Mouse (Mus musculus) gastrocnemius, postnatal 4 days (tissue): ENCODE results near the gene E130311K13Rik. TPM values are rescaled to one million over a fixed set of nuclear protein-coding genes. Genes with fewer than 3 reads are reported as not detected.
A peak's percentile ranks its signal among the peaks of the same experiment; 100 is the strongest.

ENCODE experiments used
- DNase-seq, 2 experiments: peaks; one replicate each; pipeline ENCODE4 v3.0.0; 2021 to 2022; ENCODE audit warnings: low spot score in 2 of 2, mixed read lengths in 2 of 2
- long read RNA-seq, 2 experiments: library from polyadenylated mRNA; stranded (forward); transcript quantifications; one replicate each; pipeline ENCODE4 v2.0.0; 2021
- total RNA-seq, 2 experiments: library from RNA; stranded (reverse); gene quantifications; 2 replicates each; pipeline ENCODE4 v1.2.3; 2021

Gene E130311K13Rik
- 1 to 10 TPM; 4.0 to 4.6 TPM for total RNA-seq
- long read RNA-seq, experiment 1, transcript E130311K13Rik-201 (5 exons, 1,640 nt) = major isoform, 6 of 8 reads
- long read RNA-seq, experiment 1, partial matches to known transcripts = 0 of 8 reads
- long read RNA-seq, experiment 1, other reads (novel, unspliced or antisense) = 2 of 8 reads
- long read RNA-seq, experiment 2, transcript E130311K13Rik-201 (5 exons, 1,640 nt) = major isoform, 8 of 9 reads
- long read RNA-seq, experiment 2, partial matches to known transcripts = 0 of 9 reads
- long read RNA-seq, experiment 2, other reads (novel, unspliced or antisense) = 1 of 9 reads

DNA sequence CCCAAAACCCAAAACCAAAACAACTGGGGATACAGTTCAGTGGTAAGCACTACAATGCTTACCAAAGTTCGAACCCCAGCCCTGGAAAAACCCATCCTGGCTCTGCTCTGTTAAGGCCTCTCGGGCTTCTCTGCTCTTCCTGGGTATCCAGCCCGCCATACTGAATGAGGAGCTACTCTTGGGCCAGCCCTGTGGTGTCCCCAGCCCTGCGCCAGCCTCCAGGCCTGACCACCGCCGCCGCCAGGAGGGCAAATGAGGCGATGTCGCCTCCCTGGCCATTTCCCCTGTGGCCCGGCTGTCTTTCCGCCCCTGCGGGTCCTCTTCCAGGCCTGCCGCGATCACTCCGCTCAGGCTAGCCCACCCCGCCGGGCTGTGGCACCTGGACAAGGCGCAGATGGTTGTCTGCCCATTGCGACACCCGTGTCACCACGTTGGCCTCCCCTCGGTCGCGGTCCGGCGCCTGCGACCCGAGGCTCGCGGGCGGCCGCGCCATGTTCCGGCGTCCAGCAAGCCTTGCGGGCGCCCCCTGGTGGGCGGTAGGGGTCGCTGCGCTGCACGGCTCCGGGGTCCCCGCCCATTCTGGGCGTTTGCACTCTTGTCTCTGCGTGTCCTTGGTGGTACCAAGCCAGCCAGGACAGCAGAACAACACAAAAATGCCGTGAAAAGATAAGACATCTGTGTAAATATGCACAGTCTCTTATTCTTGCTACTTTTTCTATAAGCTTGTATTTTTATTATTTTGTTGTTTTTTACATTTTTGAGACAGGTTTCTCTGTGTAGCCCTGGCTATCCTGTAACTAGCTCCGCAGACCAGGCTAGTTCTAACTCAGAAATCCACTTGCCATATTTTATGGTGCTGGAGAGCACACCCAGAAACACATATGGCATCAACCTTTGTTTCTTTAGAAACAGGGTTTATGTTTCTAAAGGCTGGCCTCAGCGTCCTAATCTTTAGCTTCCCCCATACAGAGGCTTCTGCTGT, at the start of gene E130311K13Rik:
E130311K13Rik (minus strand) TSS at position 595 of the 982 bp plus-strand sequence.
- peak; percentile 86 to 90 for DNase-seq

DNA sequence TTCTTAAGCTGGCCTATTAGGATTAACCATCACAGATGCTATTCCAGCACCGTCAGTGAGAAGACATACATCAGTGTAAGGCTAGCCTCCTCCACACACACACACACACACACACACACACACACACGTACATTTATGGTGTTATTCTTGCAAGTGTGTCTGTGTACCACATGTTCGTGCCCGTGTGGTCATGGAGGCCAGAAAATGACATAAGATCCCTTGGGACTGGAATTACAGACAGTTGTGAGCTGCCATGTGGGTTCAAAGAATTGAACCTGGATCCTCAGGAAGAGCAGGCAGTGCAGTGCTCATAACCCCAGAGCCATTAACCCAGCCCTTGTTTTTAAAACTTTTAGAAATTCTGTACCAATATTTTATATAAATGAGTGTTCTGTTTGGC, 48.6 kb upstream of the E130311K13Rik start:
- DNase-seq = no peak

DNA sequence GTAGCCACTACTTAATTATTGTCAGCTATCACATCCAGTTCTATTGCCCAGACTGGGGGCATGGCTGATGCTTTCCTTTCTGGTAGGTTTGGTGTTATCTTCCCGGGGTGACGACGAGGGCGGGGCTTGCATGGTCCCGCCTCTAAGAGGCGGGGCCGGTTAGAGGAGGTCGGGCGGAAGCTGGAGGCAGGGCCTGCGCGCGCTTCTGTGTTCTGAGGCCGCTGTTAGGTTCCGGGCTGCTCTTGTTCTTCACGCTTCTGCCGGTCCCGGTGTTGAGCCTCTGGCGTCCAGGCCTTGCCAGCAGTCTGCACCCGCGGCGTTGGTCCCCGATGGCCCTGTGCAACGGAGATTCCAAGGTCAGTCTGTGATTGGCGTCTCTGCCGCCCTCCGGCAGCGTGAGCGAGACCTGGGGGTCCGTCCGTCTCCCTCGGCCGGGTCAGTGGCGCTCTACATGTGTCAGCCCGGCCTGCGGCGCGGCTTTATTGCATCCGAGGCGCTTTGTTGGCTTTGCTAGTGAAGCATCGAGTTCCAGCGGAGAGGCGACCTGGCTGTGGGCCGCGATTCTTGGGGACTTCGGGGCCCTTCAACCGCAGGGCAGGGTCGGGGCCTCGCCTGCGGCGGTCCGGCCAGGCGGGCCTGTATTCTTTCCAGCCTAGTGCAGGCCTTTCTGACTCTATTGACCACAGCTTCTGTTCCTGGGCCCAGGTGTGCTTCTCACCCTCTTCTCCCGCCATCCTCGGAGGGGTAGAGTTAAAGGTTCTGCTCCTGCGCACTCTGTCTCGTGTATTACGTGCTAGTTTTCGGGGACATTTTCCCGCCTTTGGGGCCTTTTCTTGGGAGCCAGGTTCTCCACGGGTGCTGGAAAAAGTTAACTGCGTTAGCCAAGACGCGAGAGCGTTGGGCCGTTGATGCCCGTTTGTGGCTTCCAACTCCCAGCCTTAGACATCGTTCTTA, 47.0 kb upstream of the E130311K13Rik start, which contains the start of gene Gmps:
Gmps (plus strand) TSS at position 152 of the 954 bp plus-strand sequence.
- peak; percentile 71 to 91 for DNase-seq

DNA sequence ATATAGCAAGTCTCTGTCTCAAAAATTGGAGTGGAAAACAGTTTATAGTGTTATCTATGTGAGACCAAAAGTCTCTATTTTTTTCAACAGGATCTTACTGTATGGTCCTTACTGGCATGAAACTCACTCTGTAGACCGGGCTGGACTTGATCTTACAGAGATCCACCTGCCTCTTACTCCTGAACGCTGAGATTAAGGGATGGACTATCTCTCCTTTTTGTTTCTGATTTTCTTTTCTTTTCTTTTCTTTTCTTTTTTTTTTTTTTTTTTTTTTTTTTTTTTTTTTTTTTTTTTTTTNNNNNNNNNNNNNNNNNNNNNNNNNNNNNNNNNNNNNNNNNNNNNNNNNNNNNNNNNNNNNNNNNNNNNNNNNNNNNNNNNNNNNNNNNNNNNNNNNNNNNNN, 36.7 kb upstream of the E130311K13Rik start:
- DNase-seq = no peak

DNA sequence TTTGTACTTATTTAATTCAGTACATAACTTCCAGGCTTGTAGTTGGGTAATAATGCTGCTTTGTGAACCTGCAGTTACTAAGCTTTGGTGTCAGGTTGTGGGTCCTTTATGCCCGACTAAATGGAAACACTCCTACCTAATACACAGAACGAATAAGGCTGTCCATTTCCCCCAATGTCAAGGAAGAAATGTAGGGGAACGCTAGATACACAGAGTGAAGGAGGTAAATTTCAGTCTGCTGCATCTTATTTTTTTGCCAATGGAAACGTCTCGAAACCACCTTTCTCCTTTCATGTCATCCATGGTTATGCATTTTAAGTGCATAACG, 35.6 kb upstream of the E130311K13Rik start:
- no peak for DNase-seq

DNA sequence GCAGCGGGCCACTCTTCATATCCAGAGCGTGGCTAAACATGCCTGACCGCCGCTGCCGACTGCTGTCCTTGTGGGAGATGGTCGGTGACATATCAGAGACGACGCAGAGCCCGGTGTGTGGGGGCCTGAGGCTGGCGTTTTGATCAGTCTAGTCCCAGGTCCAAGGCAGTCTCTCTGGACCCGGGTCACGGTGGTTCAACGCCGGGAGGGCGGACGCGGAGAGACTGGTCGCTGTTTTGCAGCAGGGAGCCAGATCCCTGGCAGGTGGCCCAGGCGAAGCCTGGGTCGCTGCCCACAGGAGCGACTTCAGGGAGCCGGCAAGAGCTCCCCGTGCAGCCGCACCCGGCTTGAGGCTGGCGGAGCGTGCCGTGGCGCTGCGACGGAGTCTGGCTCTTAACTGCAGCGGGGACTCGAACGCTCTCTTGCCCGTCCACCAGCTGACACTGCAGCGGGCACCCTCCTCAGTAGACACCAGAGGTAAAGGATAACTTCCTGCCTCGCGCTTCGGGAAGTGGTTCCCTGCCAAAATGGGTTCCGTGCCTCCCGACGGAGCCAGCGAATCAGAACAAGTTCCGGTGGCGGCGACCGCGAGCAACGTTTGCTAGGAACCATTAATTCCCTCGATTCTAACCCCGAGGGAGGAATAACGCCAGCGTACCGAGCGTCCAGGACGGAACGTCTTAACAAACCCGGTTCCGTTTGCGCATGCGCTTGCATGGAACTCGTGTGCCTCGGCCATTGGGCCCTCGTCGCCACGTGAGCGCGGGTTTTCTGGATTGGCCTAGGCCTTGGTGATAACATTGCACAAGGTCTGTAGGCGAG, 35.0 kb upstream of the E130311K13Rik start, which contains the start of gene Slc33a1:
Slc33a1 (minus strand) TSS at position 669 of the 822 bp plus-strand sequence.
- peak; percentile 97 to 99 for DNase-seq

DNA sequence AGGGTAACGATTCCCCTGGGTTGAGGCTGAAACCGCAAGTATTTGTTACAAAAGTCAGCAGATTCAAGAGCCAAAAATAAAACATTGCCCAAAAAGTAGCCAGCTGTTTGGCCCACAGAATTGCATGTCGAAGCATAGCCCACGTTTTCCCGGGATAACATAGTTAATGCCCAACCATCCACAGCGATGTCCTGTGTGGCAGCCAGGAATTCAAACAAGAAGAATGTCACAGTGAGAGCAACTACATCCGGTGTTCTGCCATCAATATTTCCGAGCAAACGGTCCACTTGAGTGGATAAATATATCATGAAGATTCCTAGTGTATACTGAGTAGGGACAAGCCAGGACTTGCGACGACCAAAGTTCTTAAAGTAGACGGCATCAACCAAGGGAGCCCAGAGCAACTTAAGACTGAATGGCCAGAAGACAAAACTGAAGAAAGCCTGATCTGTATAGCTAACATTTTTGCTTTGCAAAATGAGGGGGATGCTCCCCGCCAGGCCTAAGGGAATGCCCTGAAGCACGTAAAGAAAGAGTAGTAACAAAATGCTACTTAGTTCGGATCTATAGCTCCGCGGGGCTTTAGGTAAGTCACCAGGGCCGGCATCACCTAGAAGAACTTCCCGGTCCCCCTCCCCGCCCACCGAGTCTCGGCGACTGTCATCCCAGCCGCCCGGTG, 34.3 kb upstream of the E130311K13Rik start:
- no peak for DNase-seq

DNA sequence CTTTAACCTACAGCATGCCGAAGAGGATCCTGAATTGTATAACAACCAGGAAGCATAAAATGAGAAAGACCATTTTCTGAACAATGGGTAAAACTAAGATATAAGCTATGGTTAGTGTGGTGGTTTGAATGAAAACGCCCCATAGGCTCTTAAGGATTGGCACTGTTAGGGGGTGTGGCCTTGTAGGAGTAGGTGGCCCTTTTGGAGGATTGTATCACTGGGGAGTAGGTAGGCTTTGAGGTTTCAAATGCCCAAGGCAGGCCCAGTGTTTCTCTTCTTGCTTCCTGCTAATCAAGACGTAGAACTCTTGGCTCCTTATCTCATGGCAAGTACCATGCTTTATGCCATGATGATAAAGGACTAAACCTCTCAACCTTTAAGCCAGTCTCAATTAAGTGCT, 20.6 kb upstream of the E130311K13Rik start:
- DNase-seq = no peak

DNA sequence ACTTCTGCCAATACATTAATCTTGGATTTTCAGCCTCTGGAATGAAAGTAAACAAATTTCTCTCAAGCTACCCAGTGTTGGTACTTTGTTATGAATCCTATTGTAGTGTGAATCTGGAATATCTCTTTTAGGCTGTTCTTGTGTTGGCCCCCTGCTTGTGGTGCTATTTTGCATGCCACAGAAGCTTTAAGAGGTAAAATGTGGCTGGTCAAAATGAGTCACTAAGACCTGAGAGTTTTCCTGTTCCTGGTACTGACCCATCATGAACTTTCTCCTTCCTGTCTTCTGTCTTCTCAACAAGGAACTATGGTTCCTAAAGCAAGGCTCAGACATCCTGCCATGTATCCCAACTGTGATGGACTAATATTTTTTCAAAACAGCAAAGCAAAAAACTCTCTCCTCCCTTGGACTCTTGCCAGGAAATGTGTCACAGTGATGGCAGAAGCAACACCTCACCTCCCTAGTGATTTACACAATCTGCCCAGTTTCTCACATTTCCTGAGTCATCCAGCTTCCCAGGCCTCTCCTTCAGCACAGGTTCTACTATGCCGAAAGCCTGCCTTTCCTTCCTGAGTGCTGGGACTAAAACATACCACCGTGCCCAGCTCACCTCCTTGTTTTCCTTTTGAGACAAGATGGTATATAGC, 12.1 kb upstream of the E130311K13Rik start:
- no peak for DNase-seq

DNA sequence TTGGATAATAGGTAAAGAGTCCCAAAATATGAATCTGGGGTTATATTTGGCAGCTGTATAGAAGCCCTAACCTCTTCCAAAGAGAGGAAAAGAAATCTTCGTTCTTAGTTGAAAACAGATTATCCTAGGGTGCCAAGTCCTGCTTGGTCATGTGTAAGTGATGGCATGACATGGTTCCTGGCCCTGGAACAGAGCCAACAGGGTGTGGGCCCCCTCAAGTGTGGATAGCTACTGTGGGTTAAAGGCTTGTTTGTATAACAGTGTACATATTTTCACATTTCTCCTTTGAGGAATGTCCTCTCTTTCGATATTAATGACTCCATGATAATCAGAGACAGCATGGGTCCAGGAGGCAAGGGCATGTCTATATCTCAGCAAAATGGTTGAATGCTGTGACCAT, 9.7 kb upstream of the E130311K13Rik start:
- DNase-seq = no peak

DNA sequence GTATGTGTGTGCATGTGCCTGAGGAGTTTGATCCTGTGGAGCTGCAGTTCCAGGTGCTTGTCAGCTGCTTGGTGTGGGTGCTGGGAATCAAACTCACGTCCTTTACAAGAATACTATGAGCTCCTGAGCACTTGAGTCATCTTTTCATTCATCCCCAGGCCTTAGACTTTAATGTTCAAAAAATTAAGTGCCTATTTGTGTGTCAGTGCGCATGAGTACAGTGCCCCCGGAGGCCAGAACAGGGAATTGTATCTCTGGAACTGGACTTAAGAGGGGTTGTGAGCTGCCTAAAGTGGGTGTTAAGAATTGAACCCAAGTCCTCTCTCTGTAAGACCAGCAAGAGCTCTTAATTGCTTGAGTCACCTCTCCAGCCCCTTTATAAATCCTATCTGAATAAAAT, 9.6 kb downstream of the E130311K13Rik start:
- DNase-seq = no peak

DNA sequence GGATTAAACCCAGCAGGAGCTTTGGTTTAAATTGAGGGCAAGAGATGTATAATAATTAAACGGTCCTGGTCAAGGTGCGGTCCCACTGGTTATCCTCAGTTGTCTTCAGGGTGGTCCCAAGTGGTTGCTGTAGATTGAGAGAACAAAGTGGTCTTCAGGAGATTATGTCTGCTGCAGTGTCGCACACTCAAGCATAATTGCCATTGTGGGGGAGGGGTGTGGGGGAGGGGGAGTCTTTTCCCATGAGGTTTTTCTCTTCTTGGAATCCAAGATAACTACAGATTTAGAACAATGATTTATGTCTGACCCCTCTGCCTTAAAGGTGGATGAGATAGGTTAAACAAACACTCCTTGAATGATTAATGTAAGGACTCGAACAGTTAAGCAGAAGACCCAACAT, 19.0 kb downstream of the E130311K13Rik start:
- no peak for DNase-seq

DNA sequence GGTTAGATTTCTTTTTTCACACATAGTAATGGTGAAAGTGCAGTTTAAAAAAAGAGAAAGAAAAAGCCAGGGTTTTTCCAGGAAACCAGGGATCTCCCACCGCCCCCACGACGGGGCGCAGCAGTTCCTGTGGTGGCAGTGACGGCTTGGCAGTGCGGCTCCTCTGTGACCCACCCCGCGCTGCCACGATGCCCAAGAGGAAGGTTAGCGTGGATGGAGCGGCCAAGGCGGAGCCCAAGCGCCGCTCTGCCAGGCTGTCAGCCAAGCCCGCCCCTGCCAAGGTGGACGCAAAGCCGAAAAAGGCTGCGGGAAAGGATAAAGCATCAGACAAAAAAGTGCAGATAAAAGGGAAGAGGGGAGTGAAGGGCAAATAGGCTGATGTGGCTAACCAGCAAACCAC, 24.0 kb downstream of the E130311K13Rik start:
- DNase-seq = peak; percentile 12 to 16

DNA sequence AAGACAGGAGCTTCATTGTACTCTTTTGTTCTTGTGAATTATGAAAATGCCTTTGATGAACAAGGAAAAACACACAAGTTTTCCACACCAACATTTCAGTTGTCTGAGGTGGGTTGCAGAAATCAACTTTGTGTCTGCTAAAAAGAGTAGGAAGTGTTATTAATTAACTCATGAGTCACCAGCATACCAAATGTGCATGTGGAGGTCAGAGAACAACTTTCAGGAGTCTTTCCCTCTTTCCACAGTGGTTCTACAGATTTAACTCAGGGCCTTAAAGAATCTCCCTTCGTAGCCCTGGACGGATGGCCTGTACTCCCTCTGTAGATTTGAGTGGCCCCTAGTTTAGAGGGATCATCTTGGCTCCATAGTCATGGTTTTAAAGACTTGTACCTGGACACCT, 25.1 kb downstream of the E130311K13Rik start:
- DNase-seq = no peak

DNA sequence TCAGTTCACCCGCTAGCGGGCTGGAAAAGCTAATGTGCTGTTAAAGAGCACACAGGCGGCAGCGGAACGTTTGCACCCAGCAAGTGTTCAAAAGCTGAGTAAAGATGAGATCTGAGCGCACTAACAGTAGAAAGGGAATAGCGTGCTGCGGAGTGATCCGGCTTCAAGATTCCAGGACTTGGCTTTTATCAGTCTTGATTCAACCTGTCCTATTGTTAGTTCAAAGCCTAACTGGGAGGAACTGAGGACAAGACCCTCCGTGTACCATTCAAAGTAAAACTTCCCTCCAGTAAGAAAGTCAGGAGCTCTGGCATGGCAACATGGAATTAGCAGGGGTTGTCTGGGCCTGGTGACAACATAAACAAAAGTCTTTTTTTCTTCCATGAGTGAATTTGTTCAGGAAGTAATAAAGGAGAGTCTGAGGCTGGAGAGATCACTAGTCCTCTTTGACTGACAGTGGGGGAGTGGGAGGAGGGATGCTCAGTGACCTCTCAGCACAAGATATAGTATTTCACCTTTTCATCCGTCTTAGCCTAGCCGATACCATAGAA, 29.2 kb downstream of the E130311K13Rik start:
- no peak for DNase-seq

DNA sequence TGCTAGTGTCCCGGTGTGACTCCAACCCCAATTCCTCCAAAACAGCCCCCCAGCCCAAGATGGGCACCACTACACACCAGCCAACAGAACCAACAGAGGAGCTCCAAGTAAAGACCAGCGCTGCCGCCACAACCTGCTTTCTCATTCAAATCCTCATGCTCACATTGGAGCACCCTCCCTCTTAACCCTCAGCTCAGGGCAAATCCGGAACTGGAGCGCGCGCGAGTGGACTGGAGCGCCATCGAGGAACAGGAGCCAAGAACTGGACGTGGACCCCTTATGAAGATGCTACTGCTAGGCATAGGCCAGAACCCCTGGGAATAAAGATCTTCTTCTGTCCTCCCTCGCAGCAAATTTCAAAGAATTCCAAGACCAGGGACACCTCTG, 30.0 kb downstream of the E130311K13Rik start, which contains the start of gene Plch1:
Plch1 (minus strand) TSS at position 164 of the 387 bp plus-strand sequence.
- peak; percentile 26 to 33 for DNase-seq

DNA sequence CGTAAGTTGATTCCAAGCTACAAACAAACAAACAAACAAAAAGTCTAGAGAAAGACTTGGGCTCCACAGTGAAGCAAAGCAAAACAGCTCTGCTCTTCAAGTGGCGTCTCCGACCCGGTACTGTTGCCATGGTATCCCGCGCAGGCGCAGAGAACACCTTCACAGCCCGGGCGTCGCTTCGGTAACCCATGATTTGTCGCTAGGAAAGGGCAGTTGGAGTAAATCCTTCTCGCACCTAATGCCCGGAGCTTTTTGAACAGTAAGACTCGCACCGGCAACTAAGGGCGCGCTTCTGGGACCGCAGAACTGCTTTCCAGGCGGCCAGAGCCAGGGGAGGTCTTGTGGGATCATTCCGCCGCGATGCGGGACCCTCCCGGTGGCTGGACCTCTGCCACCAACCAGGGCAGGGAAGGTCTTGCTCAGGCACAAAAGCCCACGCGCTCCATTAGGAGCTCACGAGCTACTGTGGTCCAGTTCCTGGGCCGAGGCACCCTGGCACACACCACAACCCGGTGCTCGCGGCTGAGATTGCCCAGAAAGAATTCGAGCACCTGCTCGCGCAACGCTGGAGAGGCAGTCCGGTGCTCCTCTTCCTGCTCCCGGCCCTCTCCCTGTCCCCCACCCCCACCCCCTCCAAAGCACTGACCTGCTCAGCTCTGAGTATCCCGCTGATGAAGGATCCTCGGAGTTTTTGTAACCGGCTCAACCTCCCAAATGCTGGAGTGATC, 30.5 kb downstream of the E130311K13Rik start:
- DNase-seq = peak; percentile 31 to 63

DNA sequence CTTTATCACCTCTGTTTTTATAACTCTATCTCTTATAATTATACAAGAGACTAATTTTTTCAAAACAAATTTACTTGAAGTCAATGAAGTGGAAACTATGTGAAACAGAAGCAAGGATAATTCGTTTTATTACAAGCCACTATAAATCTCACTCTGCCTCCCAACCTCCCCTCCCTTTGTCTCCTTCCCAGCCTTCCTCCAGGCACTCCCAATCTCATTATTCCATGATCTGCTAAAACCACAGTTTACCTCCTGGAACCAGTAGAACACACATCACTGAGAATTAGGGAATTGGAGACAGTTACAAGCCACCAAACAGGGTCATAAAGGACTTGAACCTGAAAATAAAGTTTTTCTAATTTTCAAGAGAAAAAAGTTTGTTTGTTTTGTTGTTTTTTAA, 32.1 kb downstream of the E130311K13Rik start:
- no peak for DNase-seq
